Mouse (Mus musculus) midbrain, embryonic 16.5 days (tissue): ENCODE measurements around the gene Susd1. TPM values are rescaled to one million over a fixed set of nuclear protein-coding genes. Genes with fewer than 3 reads are reported as not detected.

Experiments used
- ATAC-seq: fragments of 200-750 bp; cut with Nextera tagmentation; 2 replicates; pipeline ENCODE4 v1.8.0; 2017; ENCODE audit warnings: moderate TSS enrichment
- H3K27ac ChIP-seq: fragments of 300-500 bp; sonication (generic); 2 replicates; pipeline ENCODE4 v1.5.1; 2014; ENCODE audit warnings: mild to moderate bottlenecking, low read length, mixed read lengths
- H3K27me3 ChIP-seq: fragments of 300-500 bp; sonication (generic); 2 replicates; pipeline ENCODE4 v1.6.1; 2014; ENCODE audit warnings: low read depth, low read length, mixed read lengths; ENCODE audit not compliant: control insufficient read depth, insufficient read depth
- H3K36me3 ChIP-seq: fragments of 300-500 bp; sonication (generic); 2 replicates; pipeline ENCODE4 v1.6.1; 2014; ENCODE audit warnings: mild to moderate bottlenecking, low read length, moderate library complexity, mixed read lengths; ENCODE audit not compliant: control insufficient read depth, insufficient read depth
- H3K4me1 ChIP-seq: fragments of 300-500 bp; sonication (generic); 2 replicates; pipeline ENCODE4 v1.6.1; 2014; ENCODE audit warnings: mild to moderate bottlenecking, low read length, mixed read lengths; ENCODE audit not compliant: control insufficient read depth, insufficient read depth
- H3K4me2 ChIP-seq: fragments of 300-500 bp; sonication (generic); 2 replicates; pipeline ENCODE4 v1.6.1; 2014; ENCODE audit warnings: mild to moderate bottlenecking, low read length, mixed read lengths
- H3K4me3 ChIP-seq: fragments of 300-500 bp; sonication (generic); 2 replicates; pipeline ENCODE4 v1.5.1; 2014; ENCODE audit warnings: low read depth, mild to moderate bottlenecking, low read length, moderate library complexity, mixed read lengths
- H3K9ac ChIP-seq: fragments of 300-500 bp; sonication (generic); 2 replicates; pipeline ENCODE4 v1.6.1; 2014; ENCODE audit warnings: low read depth, low read length, mixed read lengths
- H3K9me3 ChIP-seq: fragments of 300-500 bp; sonication (generic); replicated peaks from 2 replicates; pipeline ENCODE4 v1.6.1; 2014; ENCODE audit warnings: mild to moderate bottlenecking, low read length, mixed read lengths; ENCODE audit not compliant: control insufficient read depth, poor library complexity, severe bottlenecking
- WGBS: fragments of 180-500 bp; shearing (Covaris S2); extraction: QIAGEN DNeasy Blood & Tissue Kit; methylation state at CpG from one replicate; pipeline ENCODE4 v1.1.7; 2014; 5-methylcytosine and 5-hydroxymethylcytosine counted together
- polyA plus RNA-seq: library from polyadenylated mRNA; unstranded; fragments of >200 nt; fragmentation: Nextera tagmentation; extraction: Ambion mirVana; gene quantifications from 2 replicates; pipeline ENCODE4 v1.2.1, GENCODE M21; 2015

Susd1 gene
- polyA plus RNA-seq, 1 experiment from 2014 or later: 2.2 TPM

DNA sequence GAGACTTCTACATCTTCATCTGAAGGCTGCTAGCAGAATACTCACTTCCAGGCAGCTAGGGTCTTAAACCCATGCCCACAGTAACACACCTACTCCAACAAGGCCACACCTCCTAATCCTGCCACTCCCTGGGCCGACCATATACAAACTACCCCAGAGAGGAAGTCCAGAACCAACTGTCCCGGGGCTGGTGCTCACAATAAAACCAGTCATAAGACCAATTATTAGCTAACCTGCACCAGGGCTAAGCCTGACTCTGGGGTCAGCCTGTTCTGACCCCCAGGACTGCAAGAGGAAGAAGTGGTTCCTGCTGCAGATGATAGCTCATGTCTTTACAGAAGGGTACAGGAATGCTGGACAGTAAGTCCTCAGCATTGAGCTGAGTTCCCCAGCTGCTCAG, 17.0 kb upstream of the Susd1 start:
- no peak for ATAC-seq
- H3K36me3 ChIP-seq: no peaks in the 10 kb centered on the region
- H3K4me1 ChIP-seq: no peaks in the 10 kb centered on the region
- H3K9ac ChIP-seq: no peak overlapping the region
- H3K27me3 ChIP-seq: no peaks in the 10 kb centered on the region
- WGBS: 79% methylated on average over 2 of the region's 2 CpGs
- no peak overlapping the region for H3K4me2 ChIP-seq
- H3K27ac ChIP-seq: no peak overlapping the region
- no peak overlapping the region for H3K4me3 ChIP-seq
- no peaks in the 10 kb centered on the region for H3K9me3 ChIP-seq

DNA sequence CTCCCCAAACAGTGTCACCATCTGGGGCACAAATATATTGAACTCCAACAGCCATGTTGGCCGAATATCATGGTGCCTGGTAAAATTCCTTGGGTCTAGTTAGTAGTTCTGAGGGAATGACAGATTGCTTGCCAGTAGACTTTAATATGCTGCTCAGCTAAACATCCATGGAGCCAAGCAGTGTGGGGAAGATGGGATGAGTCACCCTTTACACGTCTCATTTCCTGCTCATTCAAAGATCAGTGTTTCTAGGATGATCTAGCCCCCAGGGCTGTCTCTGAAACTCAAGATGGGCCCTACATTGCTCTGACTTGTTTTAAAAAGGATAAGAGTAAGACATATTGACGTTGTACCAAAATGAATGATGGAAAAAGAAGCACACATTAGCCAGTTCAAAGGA, 15.6 kb upstream of the Susd1 start:
- H3K4me2 ChIP-seq: no peak overlapping the region
- H3K36me3 ChIP-seq: no peaks in the 10 kb centered on the region
- H3K9ac ChIP-seq: no peak overlapping the region
- H3K9me3 ChIP-seq: no peaks in the 10 kb centered on the region
- no peak overlapping the region for H3K4me3 ChIP-seq
- no peak overlapping the region for H3K27ac ChIP-seq
- WGBS: 74% methylated on average over 3 of the region's 3 CpGs
- ATAC-seq: no peak
- no peaks in the 10 kb centered on the region for H3K27me3 ChIP-seq
- H3K4me1 ChIP-seq: no peaks in the 10 kb centered on the region

DNA sequence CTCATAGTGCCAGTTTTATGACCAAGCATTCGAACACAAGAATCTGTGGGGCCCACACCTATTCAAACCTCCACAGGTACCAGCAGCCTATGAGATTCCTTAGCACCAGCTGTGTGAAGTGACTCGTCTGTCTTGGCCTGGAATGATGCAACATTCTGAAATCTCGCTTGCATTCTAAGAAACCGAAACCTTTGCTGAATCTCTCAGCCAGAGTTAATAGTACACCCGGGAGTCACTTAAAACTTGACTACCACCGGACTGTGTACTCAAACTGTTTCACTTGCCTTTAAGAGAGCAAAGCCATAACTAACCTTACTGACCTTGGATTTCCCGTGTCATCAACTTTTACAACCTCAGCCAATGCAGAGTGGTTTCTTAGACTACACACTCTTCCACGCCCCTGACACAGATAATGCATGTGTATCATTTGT, 14.1 kb upstream of the Susd1 start:
- H3K27me3 ChIP-seq: no peaks in the 10 kb centered on the region
- no peaks in the 10 kb centered on the region for H3K4me1 ChIP-seq
- ATAC-seq: no peak
- no peak overlapping the region for H3K27ac ChIP-seq
- WGBS: 92% methylated on average over 8 of the region's 8 CpGs
- H3K36me3 ChIP-seq: no peaks in the 10 kb centered on the region
- H3K4me3 ChIP-seq: no peak overlapping the region
- no peak overlapping the region for H3K4me2 ChIP-seq
- H3K9ac ChIP-seq: no peak overlapping the region
- no peaks in the 10 kb centered on the region for H3K9me3 ChIP-seq

DNA sequence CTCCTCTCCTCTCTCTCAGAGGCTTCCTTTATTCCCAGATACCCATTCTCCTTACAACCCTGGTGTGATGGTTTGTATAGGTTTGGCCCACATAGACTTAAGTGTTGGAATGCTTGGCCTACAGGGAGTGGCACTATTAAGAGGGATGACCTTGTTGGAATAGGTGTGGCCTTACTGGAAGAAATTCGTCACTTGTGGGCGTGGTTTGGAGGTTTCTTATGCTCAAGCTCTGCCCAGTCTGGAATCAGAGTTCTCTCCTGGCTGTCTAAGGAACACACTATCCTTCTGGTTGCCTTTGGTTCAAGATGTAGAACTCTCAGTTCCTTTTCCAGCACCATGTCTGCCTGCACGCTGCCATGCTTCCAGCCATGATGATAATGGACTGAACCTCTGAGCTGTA, 12.5 kb upstream of the Susd1 start:
- H3K9me3 ChIP-seq: no peaks in the 10 kb centered on the region
- no peaks in the 10 kb centered on the region for H3K27me3 ChIP-seq
- no peak overlapping the region for H3K4me2 ChIP-seq
- H3K27ac ChIP-seq: no peak overlapping the region
- WGBS: 93% methylated on average over 3 of the region's 3 CpGs
- H3K36me3 ChIP-seq: no peaks in the 10 kb centered on the region
- no peak for ATAC-seq
- no peak overlapping the region for H3K9ac ChIP-seq
- no peaks in the 10 kb centered on the region for H3K4me1 ChIP-seq
- H3K4me3 ChIP-seq: no peak overlapping the region

DNA sequence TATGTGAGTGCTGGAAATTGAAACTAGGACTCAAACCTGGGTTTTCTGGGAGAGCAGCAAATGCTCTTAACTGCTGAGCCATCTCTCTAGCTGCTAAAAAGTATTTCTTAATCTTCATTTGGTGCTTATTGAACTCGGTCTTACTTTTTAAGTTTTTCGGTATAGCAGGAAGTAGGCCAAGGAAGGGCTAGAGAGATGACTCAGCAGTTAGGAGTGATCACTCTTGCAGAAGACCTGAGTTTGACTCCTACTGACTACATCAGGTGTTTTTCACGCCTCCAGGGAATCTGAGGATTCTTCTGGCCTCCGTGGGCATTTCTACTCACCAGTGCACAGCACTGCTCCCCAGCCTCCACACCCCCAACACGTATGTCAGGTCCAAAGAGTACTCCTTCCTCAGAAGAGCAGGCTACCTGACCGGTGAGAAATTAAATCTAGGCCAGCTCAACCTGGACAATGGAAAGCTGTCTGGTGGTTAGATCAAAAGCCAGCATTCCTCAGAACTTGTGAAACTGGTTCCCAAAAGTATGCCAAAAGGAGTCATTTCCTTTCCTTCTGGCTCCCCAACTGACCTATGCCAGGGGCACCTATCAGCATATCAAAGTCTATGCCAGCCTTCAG, 11.9 kb upstream of the Susd1 start:
- Histone ChIP-seq H3K9me3 (no peaks in the 10 kb centered on the region), H3K27me3 (no peaks in the 10 kb centered on the region), H3K4me1 (no peaks in the 10 kb centered on the region), H3K9ac (no peak overlapping the region), H3K27ac (no peak overlapping the region), H3K4me2 (no peak overlapping the region), H3K4me3 (no peak overlapping the region), H3K36me3 (no peaks in the 10 kb centered on the region)
- 86% methylated on average over 6 of the region's 6 CpGs for WGBS
- no peak for ATAC-seq

DNA sequence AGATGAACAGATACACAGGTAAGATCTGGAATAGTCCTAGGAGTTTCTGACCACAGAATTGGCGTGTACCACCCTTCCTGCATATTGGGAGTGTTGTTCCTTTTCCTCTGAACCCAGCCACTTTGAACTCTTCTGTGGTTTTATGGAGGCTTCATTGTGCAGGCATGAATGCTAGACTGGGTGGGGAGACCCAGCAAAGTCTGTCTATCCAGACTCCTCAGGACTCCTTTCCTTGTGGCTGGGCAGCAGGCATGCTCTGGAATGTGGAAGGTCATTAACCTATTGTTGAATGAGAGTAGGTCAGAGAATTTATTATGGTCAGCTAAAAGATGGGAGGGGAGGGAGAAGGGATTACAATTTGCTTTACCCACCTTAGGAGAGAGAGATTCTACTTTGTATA, 8.9 kb upstream of the Susd1 start:
- no peak overlapping the region for H3K4me2 ChIP-seq
- 74% methylated on average over 1 of the region's 1 CpGs for WGBS
- H3K27me3 ChIP-seq: no peaks in the 10 kb centered on the region
- no peaks in the 10 kb centered on the region for H3K4me1 ChIP-seq
- H3K9ac ChIP-seq: no peak overlapping the region
- no peaks in the 10 kb centered on the region for H3K9me3 ChIP-seq
- H3K27ac ChIP-seq: no peak overlapping the region
- H3K36me3 ChIP-seq: no peaks in the 10 kb centered on the region
- ATAC-seq: no peak
- H3K4me3 ChIP-seq: no peak overlapping the region

DNA sequence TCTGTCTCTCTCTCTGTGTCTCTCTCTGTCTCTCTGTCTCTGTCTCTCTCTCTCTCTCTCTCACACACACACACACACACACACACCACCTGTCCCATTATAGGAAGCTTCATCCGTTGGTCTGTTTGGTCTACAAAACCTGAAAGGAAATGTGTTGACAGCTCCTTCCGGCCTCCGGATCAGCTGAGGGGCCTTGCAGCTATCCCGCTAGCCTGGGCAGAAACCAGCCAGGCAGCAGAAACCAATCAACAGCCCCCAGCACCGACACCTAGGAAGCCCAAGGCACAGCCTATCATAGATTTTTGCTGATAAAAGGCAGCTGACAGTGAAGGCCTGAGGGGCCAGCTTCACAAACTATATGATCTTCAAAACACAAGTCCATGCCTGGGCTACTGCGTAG, 7.1 kb upstream of the Susd1 start:
- H3K4me1 ChIP-seq: no peaks in the 10 kb centered on the region
- no peaks in the 10 kb centered on the region for H3K27me3 ChIP-seq
- no peaks in the 10 kb centered on the region for H3K9me3 ChIP-seq
- no peak overlapping the region for H3K4me3 ChIP-seq
- no peak for ATAC-seq
- H3K9ac ChIP-seq: no peak overlapping the region
- WGBS: 81% methylated on average over 6 of the region's 6 CpGs
- H3K27ac ChIP-seq: no peak overlapping the region
- H3K36me3 ChIP-seq: no peaks in the 10 kb centered on the region
- no peak overlapping the region for H3K4me2 ChIP-seq

DNA sequence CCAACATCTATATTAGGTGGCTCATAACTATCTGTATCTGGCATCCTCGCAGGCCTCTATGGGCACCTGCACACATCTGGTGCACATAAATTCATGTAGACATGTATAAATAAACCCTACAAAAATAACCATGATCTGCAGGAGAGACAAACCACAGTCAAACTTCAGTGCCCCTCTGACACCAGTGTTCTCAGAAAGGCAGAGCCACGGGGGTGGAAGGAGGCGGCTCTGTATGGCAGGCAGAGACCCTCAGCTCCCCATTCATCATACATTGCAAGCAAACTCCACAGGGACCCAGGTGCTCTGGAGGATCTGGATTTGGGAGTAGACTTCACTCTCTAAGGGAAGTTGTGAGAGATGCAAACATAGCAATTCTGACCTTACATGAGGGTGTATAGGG, 6.6 kb upstream of the Susd1 start:
- H3K36me3 ChIP-seq: no peaks in the 10 kb centered on the region
- no peak for ATAC-seq
- no peak overlapping the region for H3K9ac ChIP-seq
- no peaks in the 10 kb centered on the region for H3K9me3 ChIP-seq
- no peaks in the 10 kb centered on the region for H3K4me1 ChIP-seq
- no peak overlapping the region for H3K4me2 ChIP-seq
- H3K27ac ChIP-seq: no peak overlapping the region
- no peak overlapping the region for H3K4me3 ChIP-seq
- WGBS: 86% methylated on average over 3 of the region's 3 CpGs
- no peaks in the 10 kb centered on the region for H3K27me3 ChIP-seq

DNA sequence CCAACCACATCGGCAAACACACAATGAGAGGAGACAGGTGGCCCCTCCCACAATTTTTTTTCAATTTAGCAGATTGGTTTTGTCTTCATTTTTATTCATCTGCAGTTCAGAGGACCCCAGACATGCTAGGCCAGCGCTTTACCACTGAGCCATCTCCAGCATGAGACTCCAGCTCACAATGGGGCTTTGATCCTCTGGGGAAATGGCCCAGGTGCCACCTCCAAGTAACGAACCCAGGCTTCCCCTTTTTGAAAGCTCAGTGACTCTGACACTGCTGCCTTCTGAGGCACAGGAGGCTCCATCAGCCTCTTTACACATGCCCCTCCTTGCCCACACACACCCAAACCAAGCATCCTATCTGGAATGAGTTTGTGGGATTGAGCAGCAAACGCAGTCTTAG, 5.7 kb upstream of the Susd1 start:
- WGBS: 71% methylated on average over 4 of the region's 4 CpGs
- Histone ChIP-seq H3K4me2 (no peak overlapping the region), H3K9me3 (no peaks in the 10 kb centered on the region), H3K4me1 (no peaks in the 10 kb centered on the region), H3K36me3 (no peaks in the 10 kb centered on the region), H3K27me3 (peaks cover 2% of the 10 kb centered on the region), H3K4me3 (no peak overlapping the region), H3K27ac (no peak overlapping the region), H3K9ac (no peak overlapping the region)
- no peak for ATAC-seq
